Mouse (Mus musculus): Measurements from ENCODE around the gene Ppfia1. TPM values are rescaled to one million over a fixed set of nuclear protein-coding genes. Genes with fewer than 3 reads are reported as not detected.

Gene Ppfia1
- polyA plus RNA-seq, 1 experiment from 2014 or later, result 35.6 TPM

GRCm38 (mm10) chr7:144449637-144450570 is 103.6 kb downstream of the Ppfia1 start:
- Histone ChIP-seq H3K36me3 (peaks cover 96% of the 10 kb centered on the region), H3K27ac (no peak overlapping the region), H3K4me2 (no peak overlapping the region), H3K27me3 (no peaks in the 10 kb centered on the region), H3K4me3 (no peak overlapping the region), H3K4me1 (no peaks in the 10 kb centered on the region), H3K9me3 (no peaks in the 10 kb centered on the region), H3K9ac (no peak overlapping the region)
- 84% methylated on average over 13 of the region's 13 CpGs for WGBS
- ATAC-seq (ENCODE audit: borderline replicate concordance, extremely low read depth, low FRiP score, low TSS enrichment), result no peak

GRCm38 (mm10) chr7:144448186-144448585 is 105.3 kb downstream of the Ppfia1 start:
- H3K4me1 ChIP-seq, result no peaks in the 10 kb centered on the region
- H3K4me3 ChIP-seq, result no peak overlapping the region
- no peaks in the 10 kb centered on the region for H3K27me3 ChIP-seq
- H3K27ac ChIP-seq, result no peak overlapping the region
- no peak for ATAC-seq (ENCODE audit: borderline replicate concordance, extremely low read depth, low FRiP score, low TSS enrichment)
- H3K36me3 ChIP-seq, result peaks cover 87% of the 10 kb centered on the region
- WGBS, result 93% methylated on average over 1 of the region's 1 CpGs
- no peaks in the 10 kb centered on the region for H3K9me3 ChIP-seq
- no peak overlapping the region for H3K9ac ChIP-seq
- H3K4me2 ChIP-seq, result no peak overlapping the region

- no peak overlapping the region for H3K9ac ChIP-seq
- no peak overlapping the region for H3K4me3 ChIP-seq
- no peak overlapping the region for H3K27ac ChIP-seq
- no peaks in the 10 kb centered on the region for H3K4me1 ChIP-seq
- H3K4me2 ChIP-seq, result no peak overlapping the region
- H3K27me3 ChIP-seq, result no peaks in the 10 kb centered on the region
- no peaks in the 10 kb centered on the region for H3K9me3 ChIP-seq
- WGBS, result 78% methylated on average over 3 of the region's 3 CpGs
- ATAC-seq (ENCODE audit: borderline replicate concordance, extremely low read depth, low FRiP score, low TSS enrichment), result no peak
- H3K36me3 ChIP-seq, result peaks cover 87% of the 10 kb centered on the region
Observed at GRCm38 (mm10) chr7:144447146-144447545, 106.4 kb downstream of the Ppfia1 start.

- WGBS, result 86% methylated on average over 7 of the region's 7 CpGs
- H3K27ac ChIP-seq, result no peak overlapping the region
- no peak overlapping the region for H3K9ac ChIP-seq
- H3K4me2 ChIP-seq, result no peak overlapping the region
- H3K4me1 ChIP-seq, result no peaks in the 10 kb centered on the region
- H3K27me3 ChIP-seq, result no peaks in the 10 kb centered on the region
- H3K9me3 ChIP-seq, result no peaks in the 10 kb centered on the region
- no peak for ATAC-seq (ENCODE audit: borderline replicate concordance, extremely low read depth, low FRiP score, low TSS enrichment)
- H3K36me3 ChIP-seq, result peaks cover 89% of the 10 kb centered on the region
- H3K4me3 ChIP-seq, result no peak overlapping the region
Observed at GRCm38 (mm10) chr7:144444788-144445187, 108.7 kb downstream of the Ppfia1 start.

- Histone ChIP-seq H3K27me3 (no peaks in the 10 kb centered on the region), H3K36me3 (peaks cover 90% of the 10 kb centered on the region), H3K4me3 (no peak overlapping the region), H3K9me3 (no peaks in the 10 kb centered on the region), H3K9ac (no peak overlapping the region), H3K4me1 (no peaks in the 10 kb centered on the region), H3K4me2 (no peak overlapping the region), H3K27ac (no peak overlapping the region)
- 83% methylated on average over 4 of the region's 4 CpGs for WGBS
- ATAC-seq (ENCODE audit: borderline replicate concordance, extremely low read depth, low FRiP score, low TSS enrichment), result no peak
Observed at GRCm38 (mm10) chr7:144441976-144442375, 111.6 kb downstream of the Ppfia1 start.

- Histone ChIP-seq H3K4me1 (no peaks in the 10 kb centered on the region), H3K27me3 (no peaks in the 10 kb centered on the region), H3K36me3 (peaks cover 90% of the 10 kb centered on the region), H3K27ac (no peak overlapping the region), H3K4me3 (no peak overlapping the region), H3K4me2 (no peak overlapping the region), H3K9me3 (no peaks in the 10 kb centered on the region), H3K9ac (no peak overlapping the region)
- ATAC-seq (ENCODE audit: borderline replicate concordance, extremely low read depth, low FRiP score, low TSS enrichment), result no peak
- WGBS, result 90% methylated on average over 11 of the region's 11 CpGs
Observed at GRCm38 (mm10) chr7:144441466-144441865, 112.1 kb downstream of the Ppfia1 start.

- Histone ChIP-seq H3K9ac (no peak overlapping the region), H3K27ac (no peak overlapping the region), H3K36me3 (peaks cover 76% of the 10 kb centered on the region), H3K9me3 (no peaks in the 10 kb centered on the region), H3K27me3 (no peaks in the 10 kb centered on the region), H3K4me3 (no peak overlapping the region), H3K4me2 (no peak overlapping the region), H3K4me1 (no peaks in the 10 kb centered on the region)
- WGBS, result 96% methylated on average over 7 of the region's 7 CpGs
- no peak for ATAC-seq (ENCODE audit: borderline replicate concordance, extremely low read depth, low FRiP score, low TSS enrichment)
Observed at GRCm38 (mm10) chr7:144438811-144439210, 114.7 kb downstream of the Ppfia1 start.

GRCm38 (mm10) chr7:144432920-144433319 is 120.6 kb downstream of the Ppfia1 start:
- Histone ChIP-seq H3K4me1 (no peaks in the 10 kb centered on the region), H3K4me3 (no peak overlapping the region), H3K4me2 (no peak overlapping the region), H3K27ac (no peak overlapping the region), H3K9me3 (no peaks in the 10 kb centered on the region), H3K9ac (no peak overlapping the region), H3K27me3 (no peaks in the 10 kb centered on the region), H3K36me3 (peaks cover 25% of the 10 kb centered on the region)
- 80% methylated on average over 2 of the region's 2 CpGs for WGBS
- ATAC-seq (ENCODE audit: borderline replicate concordance, extremely low read depth, low FRiP score, low TSS enrichment), result no peak

- H3K27me3 ChIP-seq, result no peaks in the 10 kb centered on the region
- ATAC-seq (ENCODE audit: borderline replicate concordance, extremely low read depth, low FRiP score, low TSS enrichment), result no peak
- H3K9ac ChIP-seq, result no peak overlapping the region
- no peak overlapping the region for H3K4me2 ChIP-seq
- H3K36me3 ChIP-seq, result no peaks in the 10 kb centered on the region
- H3K27ac ChIP-seq, result no peak overlapping the region
- 82% methylated on average over 3 of the region's 3 CpGs for WGBS
- H3K4me3 ChIP-seq, result no peak overlapping the region
- H3K9me3 ChIP-seq, result no peaks in the 10 kb centered on the region
- H3K4me1 ChIP-seq, result no peaks in the 10 kb centered on the region; the same call in 1 of the 2 replicates
Observed at GRCm38 (mm10) chr7:144427460-144427859, 126.1 kb downstream of the Ppfia1 start.

Other genes with a start within 250 kb of the Ppfia1 start
- gene Cttn, start 82.7 kb downstream of the Ppfia1 start, polyA plus RNA-seq (2015; fragmentation: Nextera tagmentation; extraction: Ambion mirVana), result 171 and 179 TPM in 2 replicates
- gene Fadd, start 28.7 kb upstream of the Ppfia1 start, polyA plus RNA-seq (2015; fragmentation: Nextera tagmentation; extraction: Ambion mirVana), result 12.4 and 12.5 TPM in 2 replicates
- gene Ano1, start 198.2 kb upstream of the Ppfia1 start, polyA plus RNA-seq (2015; fragmentation: Nextera tagmentation; extraction: Ambion mirVana), result 76.2 and 90.2 TPM in 2 replicates

All from lung, embryonic 15.5 days (tissue).